Mouse (Mus musculus) lung, postnatal 36 days (tissue): Measurements from ENCODE around the gene Gm20388.
A peak's percentile ranks its signal among the peaks of the same experiment; 100 is the strongest.

Experiments
- DNase-seq: peaks from one replicate; pipeline ENCODE4 v3.0.0; 2022; ENCODE audit warnings: mixed read lengths

The Gm20388 gene

GRCm38 (mm10) chr8:121613419-121613818 is 1702.8 kb downstream of the Gm20388 start:
- DNase-seq, result no peak

DNA sequence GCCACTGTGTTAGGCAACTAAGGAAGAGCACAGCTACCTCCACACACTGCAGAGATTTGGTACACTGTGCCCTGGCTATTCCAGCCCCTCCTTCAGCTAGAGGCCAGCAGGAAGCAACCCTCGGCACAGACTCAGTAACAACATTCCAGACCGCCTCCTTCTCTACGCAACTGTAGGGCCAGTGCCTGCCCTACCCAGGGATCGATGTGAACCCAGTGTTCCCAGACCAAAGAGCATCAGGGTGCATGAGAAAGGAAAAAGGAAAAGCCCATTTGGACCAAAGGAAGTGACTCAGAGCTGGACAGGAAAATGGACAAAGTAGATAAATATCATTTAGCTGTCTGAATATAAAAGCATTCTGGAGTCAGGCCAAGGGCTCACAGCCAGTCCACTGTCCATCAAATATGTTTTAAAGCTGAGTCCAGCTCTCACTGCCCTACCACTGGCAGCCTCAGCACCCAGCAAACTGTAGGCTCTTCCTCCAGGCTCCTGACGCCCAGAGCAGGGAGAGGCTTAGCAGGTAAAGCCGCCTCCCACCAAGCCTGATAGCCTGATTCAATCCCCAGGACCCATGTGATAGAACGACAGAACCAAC is 1708.9 kb downstream of the Gm20388 start:
- peak; percentile 95 for DNase-seq

DNA sequence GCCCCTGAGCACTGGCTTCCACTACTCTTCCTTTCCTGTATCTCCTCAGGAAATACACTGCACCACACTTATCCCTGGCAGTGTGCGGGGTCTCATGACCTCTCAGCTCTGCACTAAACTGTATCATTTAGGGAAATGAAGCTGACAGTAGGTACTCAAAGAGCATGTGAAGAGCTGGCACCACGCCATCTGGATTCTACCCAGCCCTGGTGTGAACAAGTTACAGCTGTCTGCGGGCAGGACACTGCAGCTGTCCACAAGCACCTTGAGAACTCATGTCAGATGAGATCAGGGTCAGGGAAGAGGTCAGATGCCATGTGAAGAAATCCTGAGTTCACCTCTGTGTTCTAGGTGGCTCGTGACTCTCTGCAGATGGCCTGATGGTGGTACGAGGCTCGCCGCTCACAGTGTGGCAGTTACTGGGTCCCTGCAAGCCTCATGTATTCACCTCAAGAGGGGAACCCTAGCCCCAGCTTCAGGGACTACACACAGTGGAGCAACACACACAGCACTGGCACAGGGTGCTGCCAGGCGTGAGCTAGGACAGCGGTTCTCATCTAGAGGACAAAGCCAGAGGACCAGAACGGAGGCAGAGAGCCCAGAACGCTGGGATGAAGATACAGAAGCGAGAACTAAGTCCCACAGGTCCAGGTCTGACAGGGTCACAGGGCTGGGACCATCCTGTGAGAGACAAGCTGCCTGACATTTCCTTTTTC is 1710.3 kb downstream of the Gm20388 start:
- peak; percentile 75 for DNase-seq

GRCm38 (mm10) chr8:121621879-121622278 is 1711.2 kb downstream of the Gm20388 start:
- peak; percentile 70 for DNase-seq

GRCm38 (mm10) chr8:121623043-121623442 is 1712.4 kb downstream of the Gm20388 start:
- DNase-seq, result no peak

DNA sequence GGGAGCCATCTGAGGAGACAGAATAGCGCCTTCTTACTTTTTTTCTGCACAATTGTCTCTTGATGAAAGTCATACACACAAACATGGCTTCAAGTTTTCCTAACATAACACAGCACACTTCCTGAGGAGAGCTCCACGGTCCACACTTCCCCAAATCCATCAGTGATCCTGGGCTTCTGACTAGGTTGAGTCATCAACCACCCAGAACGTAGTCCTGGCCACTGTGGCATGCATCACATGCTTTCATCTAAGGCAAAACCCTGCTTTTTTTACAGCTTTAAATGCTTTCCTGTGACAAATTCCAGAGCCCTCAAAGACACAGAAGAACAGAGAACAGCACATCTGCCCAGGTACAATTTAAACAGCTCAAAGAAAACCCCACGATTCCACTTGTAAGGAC is 1718.0 kb downstream of the Gm20388 start:
- DNase-seq, result no peak

DNA sequence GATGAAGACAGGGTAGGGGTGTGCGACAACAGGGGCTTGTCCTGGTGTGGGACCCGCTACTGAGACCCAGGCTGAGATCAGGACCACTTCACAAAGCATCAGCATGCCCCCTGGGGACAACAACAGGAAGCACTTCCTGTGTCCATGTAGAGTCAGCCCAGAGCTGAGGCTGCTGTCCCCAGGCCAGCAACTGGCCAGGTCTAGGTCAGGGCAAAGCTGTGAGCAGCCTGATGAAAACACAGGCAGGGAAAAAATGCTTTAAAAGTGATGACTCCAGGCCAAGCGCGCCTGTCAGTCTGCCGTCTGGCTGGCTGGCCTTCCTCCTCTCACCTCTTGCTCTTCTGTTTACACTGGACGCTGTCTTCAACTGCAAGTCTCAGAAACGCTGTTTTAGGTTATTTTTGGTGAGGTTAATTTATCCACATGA is 1721.0 kb downstream of the Gm20388 start:
- DNase-seq, result peak; percentile 70

DNA sequence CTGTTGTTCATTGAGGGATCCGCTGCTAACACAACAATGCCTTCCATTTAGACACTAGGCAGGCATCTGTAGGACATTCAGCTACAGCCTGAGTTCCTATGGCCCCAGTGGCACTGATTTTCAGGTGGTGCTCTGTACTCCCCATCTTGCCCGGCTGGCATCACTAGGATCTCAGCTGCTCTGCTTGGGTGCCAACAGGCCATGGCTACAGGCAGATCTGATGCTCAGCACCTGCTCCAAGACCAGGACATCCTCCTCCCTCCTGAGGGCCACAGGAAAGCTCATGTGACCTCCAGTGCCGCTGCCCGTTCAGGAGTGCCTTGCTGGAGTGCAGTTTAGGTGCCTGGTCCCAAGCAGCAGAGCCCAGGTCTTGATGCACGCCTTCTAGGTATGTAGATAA is 1721.8 kb downstream of the Gm20388 start:
- no peak for DNase-seq

- peak; percentile 76 for DNase-seq
Observed at GRCm38 (mm10) chr8:121635534-121635933, 1724.9 kb downstream of the Gm20388 start.

DNA sequence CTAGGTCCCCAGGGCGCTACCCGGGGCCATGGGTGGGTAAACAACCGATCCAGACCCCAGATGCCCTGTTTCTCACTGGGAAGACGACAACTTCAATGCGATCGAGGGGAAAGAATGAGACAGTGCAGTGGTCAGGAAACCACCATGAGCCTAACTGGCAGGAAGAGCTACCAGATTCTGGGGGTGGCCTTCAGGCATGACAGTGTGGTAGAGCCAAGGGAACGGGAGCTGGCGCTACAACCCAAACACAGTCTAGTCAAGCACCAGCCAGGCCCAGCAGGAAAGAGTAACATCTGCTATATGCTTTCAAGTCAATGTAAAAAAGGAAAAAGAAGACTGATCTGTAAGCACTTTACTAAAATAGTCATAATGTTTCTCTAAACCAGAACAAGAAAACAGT is 1725.5 kb downstream of the Gm20388 start:
- DNase-seq, result no peak

DNA sequence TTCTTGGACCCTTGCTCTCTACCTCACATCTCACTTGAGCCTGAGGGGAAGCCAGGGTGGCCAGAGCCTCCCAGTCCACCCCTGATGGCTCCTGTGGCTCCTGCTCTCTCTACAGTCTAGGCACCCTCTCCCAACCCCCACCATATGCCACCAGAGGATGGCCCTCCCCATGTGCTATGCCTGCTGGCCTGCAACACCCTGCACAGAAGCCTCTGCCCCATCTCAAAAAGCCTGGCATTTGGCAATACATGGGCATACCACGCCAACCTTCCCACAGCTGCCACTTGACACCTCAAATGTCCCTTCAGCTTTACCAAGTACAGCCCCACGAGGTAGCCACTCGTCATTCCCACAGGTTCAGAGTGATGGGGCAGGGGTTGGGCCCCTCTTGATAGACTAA is 1732.2 kb downstream of the Gm20388 start:
- no peak for DNase-seq

GRCm38 (mm10) chr8:121643384-121643783 is 1732.7 kb downstream of the Gm20388 start:
- DNase-seq, result no peak

GRCm38 (mm10) chr8:121647511-121648215 is 1737.0 kb downstream of the Gm20388 start:
- no peak for DNase-seq

GRCm38 (mm10) chr8:121648451-121648850 is 1737.8 kb downstream of the Gm20388 start:
- DNase-seq, result no peak

DNA sequence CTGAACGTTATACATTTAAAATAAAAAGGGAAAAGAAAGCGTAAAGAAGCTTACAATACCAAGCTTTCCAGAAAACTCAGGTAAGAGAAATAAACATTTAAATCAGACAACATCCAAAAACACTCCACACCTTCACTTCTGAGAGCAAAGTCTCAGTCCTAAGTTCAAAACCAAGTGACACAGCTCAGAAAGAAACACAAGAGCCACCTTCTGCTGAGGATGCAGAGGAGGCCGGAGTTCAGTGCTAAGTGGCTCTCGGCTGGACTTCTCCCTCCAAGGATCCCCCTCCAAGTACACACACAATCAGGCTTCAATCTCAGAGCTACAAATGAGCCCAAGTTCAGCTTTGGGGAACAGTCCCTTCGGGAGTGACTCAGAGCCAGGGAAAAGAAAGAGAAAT is 1738.8 kb downstream of the Gm20388 start:
- no peak for DNase-seq

DNA sequence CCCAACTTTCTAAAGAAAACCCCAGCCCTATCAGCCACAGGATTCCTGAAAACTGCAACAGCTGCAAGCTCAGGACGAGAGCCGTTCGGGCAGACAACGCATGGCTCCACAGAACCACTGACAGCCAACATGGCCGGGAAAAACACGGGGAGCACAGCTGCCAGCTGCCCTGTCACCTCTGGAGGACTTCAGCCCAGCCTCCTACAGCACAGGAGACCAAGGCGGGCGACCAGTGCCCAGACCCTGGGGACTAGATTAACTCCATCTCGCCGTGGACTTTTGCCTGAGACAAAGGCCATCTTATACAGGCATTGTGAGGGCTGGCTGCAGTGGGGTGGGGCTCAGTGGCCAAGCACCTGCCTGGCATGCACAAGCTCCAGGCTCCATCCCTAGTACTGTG is 1739.3 kb downstream of the Gm20388 start:
- no peak for DNase-seq

DNA sequence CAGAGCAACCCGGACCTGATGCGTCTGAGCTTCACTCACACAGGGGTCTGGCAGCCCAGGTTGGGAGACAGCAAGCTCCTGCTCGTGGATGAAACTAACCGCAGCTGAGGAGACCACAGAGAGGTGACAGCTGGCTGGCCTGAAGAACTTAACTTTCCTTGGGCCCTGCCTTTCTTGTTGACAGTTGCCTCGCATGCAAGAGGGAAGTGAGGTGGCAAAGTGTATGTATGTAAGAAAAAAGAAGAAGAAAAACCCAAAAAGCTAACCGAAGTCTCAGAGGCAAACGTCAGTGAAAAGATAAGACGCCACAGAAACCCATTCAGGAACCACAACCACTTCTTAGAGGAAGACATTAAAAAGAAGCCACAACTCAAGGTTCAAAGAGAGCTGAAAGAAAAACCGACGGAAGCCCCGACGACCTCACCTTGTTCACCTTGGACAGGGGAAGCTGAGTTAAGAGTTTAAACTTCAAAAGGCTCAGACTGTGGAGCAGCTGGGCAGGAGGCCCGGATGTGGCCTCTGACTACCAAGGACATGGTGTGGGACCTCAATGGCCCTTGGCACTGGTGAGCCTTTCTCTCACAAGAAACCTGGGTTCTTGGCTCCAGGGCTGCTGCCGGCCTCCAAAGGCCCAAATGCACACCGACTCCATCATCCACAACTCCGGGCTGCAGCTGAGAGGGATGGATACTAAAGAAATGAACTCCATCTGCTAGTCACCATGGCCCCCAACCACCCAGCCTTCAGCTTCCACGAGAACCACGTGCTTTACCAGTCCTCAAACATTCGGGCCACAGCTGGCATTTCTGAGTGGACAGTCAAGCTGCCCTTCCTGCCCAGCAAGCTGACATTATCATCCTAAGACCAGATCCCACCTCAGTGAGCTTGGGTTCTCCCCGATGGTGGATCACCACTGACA is 1740.0 kb downstream of the Gm20388 start:
- DNase-seq, result no peak

- no peak for DNase-seq
Observed at GRCm38 (mm10) chr8:121651308-121651873, 1740.8 kb downstream of the Gm20388 start.

GRCm38 (mm10) chr8:121651874-121652361 is 1741.3 kb downstream of the Gm20388 start:
- DNase-seq, result no peak

DNA sequence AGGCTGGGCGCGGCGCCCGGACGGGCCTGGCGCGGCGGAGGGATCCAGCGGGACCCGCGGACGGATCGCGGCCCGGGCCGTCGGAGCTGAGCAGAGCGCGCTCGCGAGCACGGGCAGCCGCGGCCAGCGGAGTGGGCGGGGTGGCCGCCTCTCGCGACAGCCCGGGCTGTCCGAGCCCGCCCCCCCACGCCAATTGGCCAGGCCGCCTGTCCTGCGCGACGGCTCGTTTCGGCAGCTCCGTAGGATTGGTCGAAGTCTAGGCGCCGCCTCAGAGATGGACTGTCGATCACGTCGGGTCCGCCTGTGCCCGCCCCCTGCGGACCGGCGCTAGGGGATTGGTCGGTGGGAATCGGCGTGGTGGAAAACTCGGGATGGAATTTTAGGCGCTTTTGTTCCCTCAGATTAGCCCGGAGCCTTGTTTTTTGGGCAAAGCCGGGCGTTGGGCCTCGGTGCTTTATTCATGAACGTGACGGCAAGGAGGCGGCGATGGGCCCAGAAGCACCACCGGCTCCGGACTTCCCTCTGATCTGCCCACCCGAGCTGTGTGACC is 1742.2 kb downstream of the Gm20388 start, which contains the start of gene Zcchc14:
TSS of gene Zcchc14 (minus strand) at position 128 of the 550 bp plus-strand sequence.
- peak; percentile 98 for DNase-seq

DNA sequence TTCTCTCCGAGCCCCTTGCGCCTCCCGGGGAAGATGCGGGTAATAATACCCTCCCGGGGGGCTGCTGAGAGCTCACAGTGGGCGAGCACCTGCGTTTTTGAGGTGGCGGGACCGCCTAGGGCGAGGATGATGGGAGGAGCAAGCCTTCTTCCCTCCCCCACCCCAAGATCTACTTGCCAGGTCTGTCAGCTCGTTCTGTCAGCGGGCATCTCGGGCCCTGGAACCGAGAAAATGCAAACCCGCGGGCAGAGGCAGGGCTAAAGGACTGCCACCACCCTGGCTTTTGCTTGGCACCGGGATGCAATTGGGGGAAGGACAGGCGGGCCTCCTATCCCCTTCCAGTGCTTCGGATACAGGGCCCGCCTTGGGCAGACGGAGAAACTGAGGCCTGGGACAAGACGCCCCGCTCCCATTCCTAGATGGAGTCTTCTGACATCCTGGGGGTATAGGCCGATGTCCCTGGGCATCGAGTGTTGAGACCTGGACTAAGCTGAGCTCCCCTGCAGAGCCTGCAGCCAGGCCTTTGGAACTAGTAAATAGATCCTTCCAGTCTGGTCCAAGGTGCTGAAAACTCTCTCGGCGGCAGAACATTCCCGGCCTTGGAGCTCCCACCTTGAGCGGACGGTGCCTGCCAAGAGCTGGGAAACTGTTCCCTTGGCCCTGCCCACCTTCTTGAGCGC is 1742.8 kb downstream of the Gm20388 start:
- DNase-seq, result peak; percentile 52
